Mouse (Mus musculus): ENCODE results near the gene Gm42688.
A peak's percentile ranks its signal among the peaks of the same experiment; 100 is the strongest.
"Not testable (repeated sequence)": the region's sequence is repeated elsewhere in the genome, so short reads cannot be mapped to it uniquely, and the experiment has no call there.

Gm42688 gene

GRCm38 (mm10) chr6:83138056-83138455, 36.6 kb downstream of the Gm42688 start:
- no peak for DNase-seq (ENCODE audit: low spot score in 2 of 2)

GRCm38 (mm10) chr6:83140044-83140443, 38.6 kb downstream of the Gm42688 start:
- no peak for DNase-seq (ENCODE audit: low spot score in 2 of 2)

- DNase-seq (ENCODE audit: low spot score in 2 of 2): no peak
Measured at GRCm38 (mm10) chr6:83141636-83142035, 40.2 kb downstream of the Gm42688 start.

GRCm38 (mm10) chr6:83142211-83142731, 40.9 kb downstream of the Gm42688 start:
- no peak for DNase-seq (ENCODE audit: low spot score in 2 of 2)

DNA sequence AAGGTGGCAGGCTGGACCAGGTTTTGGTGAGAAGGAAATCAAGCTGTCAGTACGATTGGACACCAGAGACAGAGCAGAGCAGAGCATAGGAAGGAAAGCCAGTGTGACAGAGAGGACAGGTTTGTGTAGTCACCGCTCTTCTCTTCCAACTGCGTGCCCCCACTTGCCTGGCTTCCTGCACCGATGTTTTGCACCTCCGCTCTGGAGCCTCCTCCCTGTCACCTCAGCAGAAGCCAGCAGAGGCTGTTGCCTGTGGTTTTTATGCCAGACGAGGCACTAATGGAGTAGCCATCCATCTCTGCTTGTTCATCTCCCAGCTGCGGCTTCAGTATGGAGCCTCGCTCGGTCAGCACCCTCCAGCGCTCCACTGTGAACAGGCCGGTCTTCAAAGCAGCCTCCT, 41.5 kb downstream of the Gm42688 start:
- no peak for DNase-seq (ENCODE audit: low spot score in 2 of 2)

- DNase-seq (ENCODE audit: low spot score in 2 of 2): no peak
Measured at GRCm38 (mm10) chr6:83145209-83145608, 43.8 kb downstream of the Gm42688 start.

DNA sequence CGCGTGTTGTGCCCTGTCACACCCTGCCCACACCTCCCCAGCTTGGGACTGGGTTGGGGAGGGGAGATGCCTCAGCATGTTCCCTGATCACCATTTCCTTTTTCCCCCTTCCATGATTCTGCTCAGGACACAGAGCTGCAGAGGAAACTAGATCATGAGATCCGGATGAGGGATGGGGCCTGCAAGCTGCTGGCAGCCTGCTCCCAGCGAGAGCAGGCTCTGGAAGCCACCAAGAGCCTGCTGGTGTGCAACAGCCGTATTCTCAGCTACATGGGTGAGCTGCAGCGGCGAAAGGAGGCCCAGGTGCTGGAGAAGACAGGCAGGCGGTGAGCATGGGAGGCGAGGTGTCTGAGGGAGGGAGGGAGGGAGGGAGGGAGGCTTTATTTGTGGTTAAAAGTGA, 44.4 kb downstream of the Gm42688 start:
- DNase-seq (ENCODE audit: low spot score in 2 of 2): no peak

DNA sequence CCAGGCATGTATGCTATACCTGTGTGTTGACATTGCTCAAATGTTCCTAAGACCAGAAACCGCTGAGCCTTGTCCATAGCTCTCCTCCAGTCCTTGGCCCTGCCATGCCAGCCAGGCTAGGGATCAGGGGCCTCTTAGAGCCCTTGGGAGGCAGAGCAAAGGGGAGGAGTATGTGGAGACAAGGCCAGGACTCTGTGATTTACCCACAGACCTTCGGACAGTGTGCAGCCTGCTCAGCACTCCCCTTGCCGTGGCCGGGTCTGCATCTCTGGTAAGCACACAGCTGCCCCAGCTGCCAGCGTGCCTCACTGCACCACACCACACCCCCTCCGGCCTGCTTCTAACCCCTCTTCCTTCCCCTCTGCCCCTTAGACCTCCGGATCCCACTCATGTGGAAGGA, 45.9 kb downstream of the Gm42688 start:
- no peak for DNase-seq (ENCODE audit: low spot score in 2 of 2)

DNA sequence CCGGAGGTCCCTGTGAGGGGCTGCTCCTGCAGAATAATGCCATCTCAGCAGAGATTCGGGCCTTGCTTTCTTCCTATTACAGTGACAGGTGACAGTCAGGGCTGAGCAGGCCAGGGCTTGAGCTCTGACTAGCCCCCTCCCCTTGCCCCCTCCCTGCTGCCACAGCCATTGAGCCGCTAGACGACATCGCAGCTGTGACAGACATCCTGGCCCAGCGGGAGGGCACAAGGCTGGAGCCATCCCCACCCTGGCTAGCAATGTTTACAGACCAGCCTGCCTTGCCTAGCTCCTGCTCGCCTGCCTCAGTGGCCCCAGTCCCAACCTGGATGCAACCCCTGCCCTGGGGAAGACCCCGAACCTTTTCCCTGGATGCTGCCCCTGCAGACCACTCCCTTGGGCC, 50.3 kb downstream of the Gm42688 start:
- DNase-seq (ENCODE audit: low spot score in 2 of 2): no peak

GRCm38 (mm10) chr6:83153038-83153437, 51.6 kb downstream of the Gm42688 start:
- no peak for DNase-seq (ENCODE audit: low spot score in 2 of 2)

DNA sequence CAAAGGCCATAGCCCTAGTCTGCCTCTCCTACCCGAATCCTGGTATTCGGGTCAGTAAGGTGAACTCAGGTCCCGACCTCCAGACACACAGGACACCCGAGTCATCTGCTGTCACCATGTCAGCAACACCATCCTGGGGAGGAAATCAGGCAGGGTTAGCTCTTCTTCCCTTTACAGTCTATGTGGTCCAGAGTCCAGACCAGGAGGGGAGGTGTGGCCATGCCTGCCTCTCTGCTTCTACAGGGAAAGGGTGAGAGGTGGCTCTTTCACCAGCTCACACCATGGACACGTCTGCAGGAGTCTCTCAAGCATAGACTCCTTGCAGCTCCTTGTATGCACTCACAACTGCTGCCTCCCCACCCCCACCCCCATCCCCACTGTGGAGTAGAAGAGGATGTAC, 52.1 kb downstream of the Gm42688 start:
- no peak for DNase-seq (ENCODE audit: low spot score in 2 of 2)

GRCm38 (mm10) chr6:83155552-83156238, 54.3 kb downstream of the Gm42688 start:
- DNase-seq (ENCODE audit: low spot score in 2 of 2): no peak

GRCm38 (mm10) chr6:83156259-83156684, 54.9 kb downstream of the Gm42688 start, which contains the start of the genes Wdr54 and 1700003E16Rik:
Gene Wdr54, minus strand, starts transcription at chr6:83156397.
Gene 1700003E16Rik, plus strand, starts transcription at chr6:83156404.
- peak; percentile 33 to 67 for DNase-seq (ENCODE audit: low spot score in 2 of 2)

- not testable (repeated sequence) for DNase-seq (ENCODE audit: low spot score in 2 of 2)
Measured at GRCm38 (mm10) chr6:83159456-83159855, 58.0 kb downstream of the Gm42688 start.

Data from spleen, postnatal 4 days (tissue).